Mouse (Mus musculus): ENCODE results near the gene Prkca.

DNA sequence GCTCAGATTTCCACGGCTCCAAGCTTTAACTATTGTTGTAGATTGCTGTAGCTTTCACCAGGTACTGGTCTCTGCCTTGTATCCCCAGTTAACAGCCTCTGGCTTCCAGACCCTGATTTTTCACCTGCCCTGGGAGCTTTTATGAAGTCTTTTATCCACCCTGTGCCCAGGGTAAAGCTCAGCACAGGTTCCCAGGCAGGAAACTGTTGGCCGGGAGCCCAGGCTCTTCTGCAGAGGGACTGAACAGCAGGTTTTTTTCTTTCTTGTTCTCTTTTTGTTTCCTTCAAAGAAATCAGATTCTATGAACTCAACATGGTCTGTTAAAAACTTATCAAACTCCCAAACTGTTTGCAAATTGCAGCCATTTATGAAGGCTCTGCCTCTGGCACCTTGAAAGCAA is 56.4 kb downstream of the Prkca start:
- TF ChIP-seq ZC3H11A (IDR thresholded peaks at IDR 0.05; ENCODE audit: borderline replicate concordance, low read depth, low read length) (no peak), MAFK (IDR thresholded peaks at IDR 0.05; ENCODE audit: insufficient read depth, low read depth, low read length) (no peak), HCFC1 (IDR thresholded peaks at IDR 0.05; ENCODE audit: borderline replicate concordance, insufficient read depth, low read length) (no peak), ZNF384 (IDR thresholded peaks at IDR 0.05; ENCODE audit: low read depth, low read length) (no peak), CHD2 (IDR thresholded peaks at IDR 0.05; ENCODE audit: low read depth, low read length) (no peak)
